Mouse (Mus musculus): Measurements from ENCODE around the gene Myo1e. TPM values are rescaled to one million over a fixed set of nuclear protein-coding genes. Genes with fewer than 3 reads are reported as not detected.

Gene Myo1e
- total and polyA plus RNA-seq, 2 experiments from 2014 or later: 3.6 to 6.2 TPM

DNA sequence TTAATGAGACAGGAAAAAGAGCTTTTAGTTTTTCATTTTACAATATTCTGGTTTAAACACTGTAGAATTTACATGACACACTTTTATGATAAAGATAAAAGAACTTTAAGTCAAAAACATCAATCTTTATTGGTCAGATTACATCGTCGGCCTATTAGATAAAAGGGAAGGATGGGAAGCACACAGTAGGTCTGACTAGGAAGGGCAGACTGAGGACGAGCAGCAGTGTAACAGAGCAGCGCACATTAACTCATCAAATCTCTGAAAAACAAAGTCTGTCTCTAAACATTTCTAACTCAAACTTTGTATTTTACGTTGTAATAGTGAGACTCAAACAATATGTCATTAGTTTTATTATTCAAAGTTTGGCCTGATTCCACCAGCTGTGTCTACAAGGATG, 241.9 kb downstream of the Myo1e start:
- peaks cover 26% of the 10 kb centered on the region for H3K36me3 ChIP-seq (ENCODE audit: insufficient read depth)
- DNase-seq: no peak
- H3K9me3 ChIP-seq (ENCODE audit: low read length): no peaks in the 10 kb centered on the region
- no peak overlapping the region for H3K4me2 ChIP-seq (ENCODE audit: low read depth)
- no peaks in the 10 kb centered on the region for H3K4me1 ChIP-seq (ENCODE audit: insufficient read depth)
- H3K27me3 ChIP-seq (ENCODE audit: insufficient read depth, low read length): no peaks in the 10 kb centered on the region
- no peak overlapping the region for H3K9ac ChIP-seq
- TF ChIP-seq CTCF (IDR thresholded peaks at IDR 0.05; ENCODE audit: low read depth): no peak
- no peak overlapping the region for H3K4me3 ChIP-seq (ENCODE audit: low read depth, low read length)
- no peak for ATAC-seq
- H3K27ac ChIP-seq (ENCODE audit: low read depth, low read length): no peak overlapping the region
- 88% methylated on average over 5 of the region's 5 CpGs for WGBS

Small RNA genes within 50 kb of the gene (microRNA-seq; reads per million reads assigned to microRNA genes)
- 5.7 to 6.6 reads per million in 2 experiments for gene Mir5626

Other genes with a start within 250 kb of the Myo1e start
- 69.4 and 75.0 TPM in 2 replicates for gene Bnip2, start 217.9 kb upstream of the Myo1e start, total RNA-seq (2014; rRNA removed)
- gene Bnip2, start 217.9 kb upstream of the Myo1e start, polyA plus RNA-seq (2015; fragmentation: Nextera tagmentation; extraction: Ambion mirVana): 48.5 and 53.2 TPM in 2 replicates
- 139 and 206 TPM in 2 replicates for gene Gtf2a2, start 194.8 kb upstream of the Myo1e start, total RNA-seq (2014; rRNA removed)
- 257 and 317 TPM in 2 replicates for gene Gtf2a2, start 194.8 kb upstream of the Myo1e start, polyA plus RNA-seq (2015; fragmentation: Nextera tagmentation; extraction: Ambion mirVana)
- gene Gcnt3, start 169.3 kb upstream of the Myo1e start, total RNA-seq (2014; rRNA removed): not detected in 2 replicates
- gene Gcnt3, start 169.3 kb upstream of the Myo1e start, polyA plus RNA-seq (2015; fragmentation: Nextera tagmentation; extraction: Ambion mirVana): not detected in 2 replicates
- 25.6 and 33.5 TPM in 2 replicates for gene Fam81a, start 64.8 kb upstream of the Myo1e start, total RNA-seq (2014; rRNA removed)
- 16.4 and 29.4 TPM in 2 replicates for gene Fam81a, start 64.8 kb upstream of the Myo1e start, polyA plus RNA-seq (2015; fragmentation: Nextera tagmentation; extraction: Ambion mirVana)
- gene Ccnb2, start 214.2 kb downstream of the Myo1e start, total RNA-seq (2014; rRNA removed): 6.0 and 9.9 TPM in 2 replicates
- 17.8 and 17.9 TPM in 2 replicates for gene Ccnb2, start 214.2 kb downstream of the Myo1e start, polyA plus RNA-seq (2015; fragmentation: Nextera tagmentation; extraction: Ambion mirVana)

Measured in forebrain, postnatal 0 days (tissue).